Mouse (Mus musculus): ENCODE measurements around the gene Olfr807. TPM values are rescaled to one million over a fixed set of nuclear protein-coding genes. Genes with fewer than 3 reads are reported as not detected.

Gene Olfr807
- not detected for total RNA-seq (2021)
- long read RNA-seq, experiment 1, result 0 reads
- long read RNA-seq, experiment 2, result 0 reads

GRCm38 (mm10) chr10:129757693-129758092 lies at the start of gene Olfr807:
Gene Olfr807 (minus strand): TSS chr10:129757793.
- no peak for DNase-seq

DNA sequence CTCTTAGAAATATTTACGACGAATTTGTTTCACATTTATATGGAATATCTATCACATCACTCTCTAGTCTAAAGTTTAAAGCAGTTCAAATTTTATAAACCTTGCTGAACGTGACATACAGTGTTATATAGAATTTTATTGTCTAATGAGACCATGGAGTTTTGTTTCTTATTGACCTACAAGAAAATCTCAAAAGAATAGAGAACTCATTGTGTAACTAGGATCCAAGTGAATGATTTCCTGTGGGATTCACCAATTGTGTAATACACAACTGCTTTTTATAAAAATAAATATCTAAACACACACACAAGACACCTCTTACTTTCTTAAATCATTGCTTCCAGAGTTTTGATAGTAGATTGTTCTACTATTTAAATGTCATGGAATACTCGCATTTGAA lies 46.7 kb upstream of the Olfr807 start, which contains the start of gene Olfr811:
Gene Olfr811, minus strand, starts transcription at position 101 of the 400 bp plus-strand sequence.
- DNase-seq, result no peak

DNA sequence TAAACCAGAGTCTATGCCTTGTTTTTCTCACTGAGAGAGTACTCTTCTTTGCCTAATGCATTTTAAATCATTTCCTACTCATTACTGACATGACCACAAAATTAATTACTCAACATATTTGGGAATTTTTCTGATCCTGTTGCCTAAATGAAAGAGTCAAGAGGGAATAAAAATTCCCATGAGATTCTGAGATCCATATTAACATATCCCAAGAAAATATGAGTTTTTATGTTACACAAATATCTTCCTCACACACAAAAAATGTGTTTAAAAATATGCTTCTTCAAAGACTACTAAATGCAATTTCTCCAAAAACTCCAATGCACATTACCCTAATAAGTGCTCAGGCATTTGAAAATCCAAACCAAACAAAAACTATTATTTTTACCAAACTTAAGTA lies 37.2 kb upstream of the Olfr807 start, which contains the start of gene Olfr810:
Gene Olfr810, minus strand, starts transcription at position 101 of the 400 bp plus-strand sequence.
- no peak for DNase-seq

DNA sequence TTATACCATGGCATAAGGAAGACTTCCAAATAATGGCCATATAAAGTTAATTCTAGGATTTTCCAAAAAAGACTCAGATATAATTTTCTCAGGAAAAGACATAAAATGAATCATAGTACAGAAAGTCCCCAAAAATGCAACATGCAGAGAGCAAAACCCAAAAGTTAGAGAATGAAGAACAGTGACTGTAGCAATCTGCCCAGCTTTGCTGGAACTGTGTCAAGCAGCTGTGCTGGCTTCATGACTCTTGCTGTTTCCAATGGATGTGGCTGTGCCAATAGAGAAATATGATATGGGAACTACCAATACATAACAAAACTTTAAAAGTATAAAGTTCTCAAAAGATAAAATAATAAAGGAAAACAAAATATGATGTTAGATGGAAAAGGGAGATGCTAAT lies 20.5 kb upstream of the Olfr807 start:
- no peak for DNase-seq

- no peak for DNase-seq
Observed at GRCm38 (mm10) chr10:129774338-129774737, 16.7 kb upstream of the Olfr807 start, which contains the start of gene Olfr809. Gene Olfr809 (plus strand): TSS chr10:129774638.

GRCm38 (mm10) chr10:129765182-129765581 lies 7.6 kb upstream of the Olfr807 start, which contains the start of gene Olfr808:
Gene Olfr808 (plus strand): TSS chr10:129765482.
- no peak for DNase-seq

DNA sequence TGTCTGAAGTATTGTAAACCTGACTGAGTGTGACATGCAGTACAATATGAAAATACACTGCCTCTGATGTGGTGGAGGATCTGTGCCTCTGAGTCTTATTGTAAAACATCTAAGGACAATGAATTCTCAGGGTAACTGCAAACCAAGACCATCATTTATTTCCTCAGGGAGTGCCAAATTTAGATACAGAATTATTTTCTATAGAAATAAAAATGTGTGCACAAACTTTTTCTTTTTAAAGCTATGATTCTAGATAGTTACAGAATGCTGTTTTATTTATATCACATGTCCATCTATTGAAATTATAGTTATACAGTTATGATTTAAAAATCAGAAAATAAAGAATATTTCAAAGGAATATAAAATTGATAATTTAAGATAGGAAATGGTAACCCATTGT lies 15.8 kb downstream of the Olfr807 start, which contains the start of gene Olfr806:
Gene Olfr806, minus strand, starts transcription at position 101 of the 400 bp plus-strand sequence.
- no peak for DNase-seq

GRCm38 (mm10) chr10:129729275-129729674 lies 28.3 kb downstream of the Olfr807 start, which contains the start of gene Olfr805:
Gene Olfr805 (minus strand): TSS chr10:129729375.
- DNase-seq, result no peak

Small RNAs within 50 kb of the gene (microRNA-seq; reads per million reads assigned to microRNA genes)
- not detected for gene Gm24485

Other genes starting within 250 kb of the Olfr807 start
- gene Olfr791, start 236.0 kb downstream of the Olfr807 start, total RNA-seq (2021), result not detected
- gene Olfr792, start 218.6 kb downstream of the Olfr807 start, total RNA-seq (2021), result not detected
- not detected for gene Olfr794, start 190.1 kb downstream of the Olfr807 start, total RNA-seq (2021)
- gene Olfr796, start 145.2 kb downstream of the Olfr807 start, total RNA-seq (2021), result not detected
- not detected for gene Olfr798, start 129.9 kb downstream of the Olfr807 start, total RNA-seq (2021)
- gene Olfr799, start 120.3 kb downstream of the Olfr807 start, total RNA-seq (2021), result not detected
- not detected for gene Olfr800, start 100.1 kb downstream of the Olfr807 start, total RNA-seq (2021)
- not detected for gene Olfr801, start 83.9 kb downstream of the Olfr807 start, total RNA-seq (2021)
- not detected for gene Olfr802, start 69.6 kb downstream of the Olfr807 start, total RNA-seq (2021)
- gene Olfr803, start 63.5 kb downstream of the Olfr807 start, total RNA-seq (2021), result not detected
- gene Olfr804, start 54.6 kb downstream of the Olfr807 start, total RNA-seq (2021), result not detected
- gene Olfr805, start 28.4 kb downstream of the Olfr807 start, total RNA-seq (2021), result not detected
- not detected for gene Olfr806, start 15.9 kb downstream of the Olfr807 start, total RNA-seq (2021)
- not detected for gene Olfr808, start 7.7 kb upstream of the Olfr807 start, total RNA-seq (2021)
- not detected for gene Olfr809, start 16.8 kb upstream of the Olfr807 start, total RNA-seq (2021)
- not detected for gene Olfr810, start 37.1 kb upstream of the Olfr807 start, total RNA-seq (2021)
- not detected for gene Olfr811, start 46.6 kb upstream of the Olfr807 start, total RNA-seq (2021)
- gene Olfr812, start 88.3 kb upstream of the Olfr807 start, total RNA-seq (2021), result not detected
- gene Olfr813, start 97.6 kb upstream of the Olfr807 start, total RNA-seq (2021), result not detected
- not detected for gene Olfr814, start 122.1 kb upstream of the Olfr807 start, total RNA-seq (2021)
- gene Olfr815, start 148.1 kb upstream of the Olfr807 start, total RNA-seq (2021), result not detected
- not detected for gene Olfr816, start 157.8 kb upstream of the Olfr807 start, total RNA-seq (2021)
- gene Olfr818, start 191.3 kb upstream of the Olfr807 start, total RNA-seq (2021), result not detected
- not detected for gene Olfr819, start 209.5 kb upstream of the Olfr807 start, total RNA-seq (2021)
- gene Olfr247, start 218.3 kb upstream of the Olfr807 start, total RNA-seq (2021), result not detected
- not detected for gene Gm10310, start 227.3 kb upstream of the Olfr807 start, total RNA-seq (2021)

Measured in adrenal gland, postnatal 36 days (tissue).